Comparison of ENCODE assay signal across 22 mouse cellular contexts in genomic region chr3:155352277-155352802, GRCm38 (mm10).
DNase-seq lines count a peak whose midpoint lies in the region; ATAC-seq and TF ChIP-seq lines count a peak whose summit lies in the region.
"Had no signal": no experiment of that assay in that cellular context is flagged by ENCODE, and none has a peak within 500 bp of the region (broad histone marks: within the 10 kb centered on the region; RNA-seq: fewer than 3 reads in every experiment).

No protein-coding gene starts in this region.

- 80% methylated on average over 2 of the region's 2 CpGs for WGBS in heart, embryonic 10.5 days

- no peaks in the 10 kb centered on the region for H3K4me1 ChIP-seq in heart, embryonic 10.5 days
- H3K4me1 ChIP-seq: embryonic facial prominence, embryonic 12.5 days; forebrain, embryonic 12.5 days; heart, embryonic 13.5 days; liver, embryonic 12.5 days; lung, embryonic 15.5 days; midbrain, embryonic 15.5 days; neural tube, embryonic 13.5 days had no signal

- no peaks in the 10 kb centered on the region for H3K9me3 ChIP-seq in heart, embryonic 10.5 days
- H3K9me3 ChIP-seq: embryonic facial prominence, embryonic 12.5 days; forebrain, embryonic 12.5 days; heart, embryonic 13.5 days; liver, embryonic 12.5 days; lung, embryonic 15.5 days; midbrain, embryonic 15.5 days; neural tube, embryonic 13.5 days had no signal

- no peak for TF ChIP-seq CTCF in brain, embryonic 14.5 days (IDR thresholded peaks at IDR 0.05; ENCODE audit: borderline replicate concordance, extremely low read depth, insufficient read depth, insufficient read length)

- no peaks in the 10 kb centered on the region for H3K27me3 ChIP-seq in heart, embryonic 10.5 days (ENCODE audit: insufficient read depth, poor library complexity, severe bottlenecking)
- H3K27me3 ChIP-seq: embryonic facial prominence, embryonic 12.5 days; forebrain, embryonic 12.5 days; heart, embryonic 13.5 days; liver, embryonic 12.5 days; lung, embryonic 15.5 days; midbrain, embryonic 15.5 days; neural tube, embryonic 13.5 days had no signal

- peak; percentile 32 for DNase-seq in heart, adult 8-10 months (ENCODE audit: low spot score)
- DNase-seq in heart, embryonic 10.5 days (ENCODE audit: low spot score), result no peak
- DNase-seq in MN1 (ENCODE audit: low spot score), result peak; percentile 8
- DNase-seq in brain, embryonic 14.5 days (ENCODE audit: low read depth), result peak; percentile 18
- DNase-seq in layer of hippocampus, adult 9-11 months, result peak; percentile 5
- DNase-seq in adrenal gland, adult 8-10 months, result no peak
- no peak for DNase-seq in urinary bladder, postnatal 4 days (ENCODE audit: low spot score in 2 of 2)
- DNase-seq: adrenal gland, postnatal 36 days; kidney, adult 11 months; kidney, postnatal 25 days; thymus, postnatal 36 days had no signal

- H3K36me3 ChIP-seq in heart, embryonic 10.5 days, result no peaks in the 10 kb centered on the region
- H3K36me3 ChIP-seq: embryonic facial prominence, embryonic 12.5 days; forebrain, embryonic 12.5 days; heart, embryonic 13.5 days; liver, embryonic 12.5 days; lung, embryonic 15.5 days; midbrain, embryonic 15.5 days; neural tube, embryonic 13.5 days had no signal

- ATAC-seq in monocyte, adult 5-6 weeks (replicated peaks; ENCODE audit: insufficient number of reproducible peaks, low FRiP score, low TSS enrichment, poor library complexity, severe bottlenecking), result no peak
- ATAC-seq: liver, embryonic 12.5 days; midbrain, embryonic 15.5 days had no signal

- H3K4me3 ChIP-seq in heart, embryonic 10.5 days, result no peak overlapping the region
- H3K4me3 ChIP-seq: embryonic facial prominence, embryonic 12.5 days; forebrain, embryonic 12.5 days; heart, embryonic 13.5 days; left cerebral cortex, adult 2 months; liver, embryonic 12.5 days; lung, embryonic 15.5 days; midbrain, embryonic 15.5 days; neural tube, embryonic 13.5 days had no signal

- no peak for TF ChIP-seq POLR2A in brain, embryonic 14.5 days (IDR thresholded peaks at IDR 0.05; ENCODE audit: borderline replicate concordance, extremely low read depth, insufficient read depth, insufficient read length, poor library complexity, severe bottlenecking)

- no peak overlapping the region for H3K27ac ChIP-seq in heart, embryonic 10.5 days
- H3K27ac ChIP-seq: embryonic facial prominence, embryonic 12.5 days; forebrain, embryonic 12.5 days; heart, embryonic 13.5 days; hindbrain, embryonic 14.5 days; left cerebral cortex, adult 2 months; liver, embryonic 12.5 days; lung, embryonic 15.5 days; midbrain, embryonic 15.5 days; neural tube, embryonic 13.5 days; stomach, postnatal 0 days had no signal

Comparison
In these comparisons a context has a peak if more than half of its experiments do, and no peak if none do; other contexts are left out.
1. DNase-seq: peak in heart, adult 8-10 months (single experiment), MN1 (single experiment), brain, embryonic 14.5 days (single experiment) and layer of hippocampus, adult 9-11 months (single experiment); none in heart, embryonic 10.5 days (single experiment), adrenal gland, adult 8-10 months (single experiment) and urinary bladder, postnatal 4 days (0 of 2).